Mouse (Mus musculus) limb, embryonic 14.5 days (tissue): ENCODE measurements around the gene Ntrk2. TPM values are rescaled to one million over a fixed set of nuclear protein-coding genes. Genes with fewer than 3 reads are reported as not detected.

ENCODE experiments used
- ATAC-seq: fragments of 200-750 bp; cut with Nextera tagmentation; 2 replicates; pipeline ENCODE4 v1.8.0; 2017; ENCODE audit warnings: low read depth, moderate number of reproducible peaks, moderate TSS enrichment; ENCODE audit not compliant: low FRiP score
- DNase-seq: peaks from one replicate; pipeline ENCODE4 v3.0.0-alpha.2; 2015; ENCODE audit warnings: low spot score
- H3K27ac ChIP-seq: fragments of 300-500 bp; sonication (generic); replicated peaks from 2 replicates; pipeline ENCODE4 v1.5.1; 2014; ENCODE audit warnings: low read depth, mild to moderate bottlenecking, low read length, moderate library complexity, mixed read lengths
- H3K27me3 ChIP-seq: fragments of 300-500 bp; sonication (generic); 2 replicates; pipeline ENCODE4 v1.6.1; 2014; ENCODE audit warnings: low read length, mixed read lengths; ENCODE audit not compliant: control insufficient read depth, insufficient read depth
- H3K36me3 ChIP-seq: fragments of 300-500 bp; sonication (generic); 2 replicates; pipeline ENCODE4 v1.6.1; 2014; ENCODE audit warnings: mild to moderate bottlenecking, low read length, moderate library complexity, mixed read lengths; ENCODE audit not compliant: control insufficient read depth, insufficient read depth
- H3K4me1 ChIP-seq: fragments of 300-500 bp; sonication (generic); 2 replicates; pipeline ENCODE4 v1.6.1; 2014; ENCODE audit warnings: antibody characterized with exemption, low read length, mixed read lengths; ENCODE audit not compliant: control insufficient read depth, insufficient read depth
- H3K4me2 ChIP-seq: fragments of 300-500 bp; sonication (generic); replicated peaks from 2 replicates; pipeline ENCODE4 v1.6.1; 2014; ENCODE audit warnings: low read depth, mild to moderate bottlenecking, low read length, moderate library complexity; ENCODE audit not compliant: severe bottlenecking
- H3K4me3 ChIP-seq: fragments of 300-500 bp; sonication (generic); replicated peaks from 2 replicates; pipeline ENCODE4 v1.5.1; 2014; ENCODE audit warnings: low read length
- H3K9ac ChIP-seq: fragments of 300-500 bp; sonication (generic); 2 replicates; pipeline ENCODE4 v1.6.1; 2014; ENCODE audit warnings: mild to moderate bottlenecking, low read depth, low read length, moderate library complexity; ENCODE audit not compliant: severe bottlenecking
- H3K9me3 ChIP-seq: fragments of 300-500 bp; sonication (generic); 2 replicates; pipeline ENCODE4 v1.6.1; 2016; ENCODE audit warnings: low read length; ENCODE audit not compliant: control insufficient read depth
- POLR2A ChIP-seq: fragments of 200-500 bp; IDR thresholded peaks from 2 replicates; pipeline ENCODE4 v1.8.0; 2012; ENCODE audit warnings: inconsistent platforms, mild to moderate bottlenecking, moderate library complexity, borderline replicate concordance; ENCODE audit not compliant: insufficient read depth, insufficient read length; ENCODE audit errors: extremely low read depth
- WGBS: fragments of 180-500 bp; shearing (Covaris S2); extraction: QIAGEN DNeasy Blood & Tissue Kit; methylation state at CpG from one replicate; pipeline ENCODE4 v1.1.7; 2014; 5-methylcytosine and 5-hydroxymethylcytosine counted together
- polyA plus RNA-seq, 2 experiments: library from polyadenylated mRNA; depleted of rRNA in 1 of 2; stranded (reverse) in 1 of 2; unstranded in 1 of 2; fragments of >200 nt; fragmentation: Nextera tagmentation in 1 of 2; extraction: Ambion mirVana in 1 of 2; gene quantifications; 2 replicates each; pipeline versions ENCODE4 v1.2.1 to v1.2.3; 2012 to 2014

Gene Ntrk2
- polyA plus RNA-seq, 2 experiments, result 15.8 to 18.2 TPM

DNA sequence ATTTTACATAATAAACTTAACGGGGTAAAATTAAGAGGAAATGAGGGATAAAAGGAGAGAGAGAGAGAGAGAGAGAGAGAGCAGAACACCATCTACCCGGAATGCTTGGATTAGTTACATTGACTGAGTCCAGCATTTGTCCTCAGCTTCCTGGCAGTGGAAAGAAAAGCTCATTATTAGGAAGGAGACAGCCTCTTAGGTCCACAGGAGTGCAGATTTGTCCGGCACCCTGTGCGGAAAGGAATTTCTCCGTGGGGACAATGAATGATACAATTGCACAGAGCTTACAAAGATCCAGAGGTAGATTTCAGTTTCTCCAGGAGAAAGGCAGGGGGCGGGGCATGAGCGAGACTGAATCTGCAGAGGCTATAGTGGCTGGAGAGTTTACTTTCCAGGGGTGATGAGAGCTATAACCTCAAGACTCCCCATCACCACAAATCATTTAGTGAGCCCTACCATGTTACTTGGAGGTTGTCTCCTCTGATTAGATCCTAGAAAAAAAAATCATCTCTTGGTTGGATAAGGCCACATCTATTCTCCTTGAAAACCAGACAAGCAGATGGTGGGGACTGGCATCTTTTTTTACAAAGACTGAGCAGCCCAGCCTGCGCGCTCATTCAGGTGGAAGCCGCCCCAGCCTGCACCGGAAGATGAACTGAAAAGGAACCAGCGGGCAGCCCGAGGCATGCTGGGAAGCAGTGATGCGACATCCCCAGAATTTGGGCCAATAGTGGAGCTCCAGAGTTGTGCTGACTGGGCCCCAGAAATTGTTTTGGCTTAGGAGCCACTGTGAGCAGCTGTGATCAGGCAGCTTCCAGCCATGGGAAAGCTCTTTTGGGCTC lies 20.2 kb downstream of the Ntrk2 start:
- 75% methylated on average over 14 of the region's 14 CpGs for WGBS
- TF ChIP-seq POLR2A, result no peak
- Histone ChIP-seq H3K9me3 (no peaks in the 10 kb centered on the region), H3K4me2 (no peak overlapping the region), H3K27me3 (no peaks in the 10 kb centered on the region), H3K27ac (no peak overlapping the region), H3K9ac (no peak overlapping the region), H3K36me3 (no peaks in the 10 kb centered on the region), H3K4me3 (no peak overlapping the region), H3K4me1 (no peaks in the 10 kb centered on the region)
- DNase-seq (no peak), ATAC-seq (no peak)

DNA sequence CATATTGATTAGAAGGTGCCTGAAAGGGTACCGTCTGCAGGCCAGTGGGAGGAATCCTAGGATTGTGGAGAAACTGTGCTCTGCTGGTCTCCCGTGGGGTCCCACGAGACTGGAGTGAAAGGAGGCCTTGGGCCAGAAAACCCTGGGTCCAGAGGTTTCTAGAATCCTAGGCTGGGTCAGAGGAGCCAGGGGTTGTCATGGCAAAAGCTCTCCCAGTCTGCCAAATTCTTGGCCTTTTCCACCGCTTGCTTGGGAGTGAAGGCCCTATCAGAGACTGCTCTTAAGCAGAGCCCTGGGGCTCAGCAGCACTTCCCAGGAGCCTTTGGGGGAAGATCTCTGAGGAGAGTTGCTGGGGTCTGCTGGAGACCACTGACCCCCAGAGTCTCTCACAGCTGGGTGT lies 25.6 kb downstream of the Ntrk2 start:
- Histone ChIP-seq H3K9me3 (no peaks in the 10 kb centered on the region), H3K27me3 (no peaks in the 10 kb centered on the region), H3K4me3 (no peak overlapping the region), H3K27ac (no peak overlapping the region), H3K4me2 (no peak overlapping the region), H3K4me1 (no peaks in the 10 kb centered on the region), H3K36me3 (no peaks in the 10 kb centered on the region), H3K9ac (no peak overlapping the region)
- ATAC-seq, result no peak
- no peak for DNase-seq
- TF ChIP-seq POLR2A, result no peak
- WGBS, result 87% methylated on average over 4 of the region's 4 CpGs

DNA sequence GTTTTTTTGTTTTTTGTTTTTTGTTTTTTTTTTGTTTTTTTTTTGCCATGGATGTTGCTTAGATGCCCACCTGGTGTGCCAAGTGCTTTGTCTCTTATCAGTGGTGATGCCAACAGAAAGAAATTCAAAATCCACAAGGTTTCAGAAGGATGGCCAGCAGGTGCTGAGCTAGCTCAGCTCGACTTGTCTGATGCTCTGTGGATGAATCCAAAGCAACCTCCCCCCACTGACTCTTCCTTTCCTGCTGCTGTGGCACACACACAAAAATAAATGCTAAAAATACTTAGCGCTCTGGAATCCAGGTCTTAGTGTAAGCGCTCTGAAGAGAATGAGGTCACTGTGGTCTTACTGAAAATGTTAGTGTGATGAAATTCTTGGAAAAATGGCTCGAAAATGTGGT lies 28.4 kb downstream of the Ntrk2 start:
- no peak for TF ChIP-seq POLR2A
- ATAC-seq (no peak), DNase-seq (no peak)
- Histone ChIP-seq H3K27me3 (no peaks in the 10 kb centered on the region), H3K4me2 (no peak overlapping the region), H3K4me1 (no peaks in the 10 kb centered on the region), H3K9me3 (no peaks in the 10 kb centered on the region), H3K9ac (no peak overlapping the region), H3K27ac (no peak overlapping the region), H3K36me3 (no peaks in the 10 kb centered on the region), H3K4me3 (no peak overlapping the region)
- WGBS, result 78% methylated on average over 4 of the region's 4 CpGs

DNA sequence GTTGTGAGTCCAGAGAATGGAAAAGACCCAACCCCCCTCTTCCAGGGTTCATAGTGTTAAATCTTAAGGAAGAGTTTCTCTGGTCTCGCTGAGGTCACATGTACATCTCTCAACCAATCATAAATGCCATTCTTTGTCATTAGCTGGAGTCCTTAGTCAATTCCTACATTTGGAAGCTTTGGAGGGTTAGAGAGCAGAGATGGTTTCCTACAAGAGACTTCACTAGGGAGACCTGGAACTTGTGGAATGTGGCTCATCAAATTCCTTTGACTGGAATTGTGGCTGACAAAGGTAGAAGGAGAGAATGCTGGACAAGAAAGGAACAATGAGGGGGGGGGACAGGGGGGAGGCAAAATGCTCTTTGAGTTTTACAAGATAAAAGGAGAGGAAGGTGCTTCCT lies 30.5 kb downstream of the Ntrk2 start:
- no peak for ATAC-seq
- 97% methylated on average over 1 of the region's 1 CpGs for WGBS

DNA sequence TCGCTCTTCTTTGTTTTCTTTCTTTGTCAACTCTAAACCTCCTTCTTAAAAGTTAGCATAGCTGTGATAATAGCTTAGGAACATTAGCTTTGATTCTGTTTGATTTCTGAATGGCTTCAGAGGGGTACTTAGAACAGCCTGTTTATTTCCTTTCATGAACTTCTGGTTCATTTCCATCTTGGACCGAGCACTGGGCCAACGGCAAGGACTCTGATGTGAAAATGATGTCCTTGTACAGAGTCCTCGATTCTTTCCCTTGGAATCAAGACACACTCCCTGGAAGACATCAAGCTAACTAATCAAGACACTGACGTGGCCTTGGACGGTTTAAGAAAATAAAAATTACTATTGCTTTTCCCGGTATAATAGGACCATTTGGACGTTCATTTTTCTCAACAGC lies 31.7 kb downstream of the Ntrk2 start:
- DNase-seq (no peak), ATAC-seq (no peak)
- H3K4me1 ChIP-seq, result peaks cover 3% of the 10 kb centered on the region; the same call in 1 of the 2 replicates
- H3K9me3 ChIP-seq, result no peaks in the 10 kb centered on the region
- no peak overlapping the region for H3K27ac ChIP-seq
- H3K4me3 ChIP-seq, result no peak overlapping the region
- no peak for TF ChIP-seq POLR2A
- H3K4me2 ChIP-seq, result no peak overlapping the region
- no peaks in the 10 kb centered on the region for H3K36me3 ChIP-seq
- WGBS, result 87% methylated on average over 8 of the region's 8 CpGs
- H3K9ac ChIP-seq, result no peak overlapping the region
- no peaks in the 10 kb centered on the region for H3K27me3 ChIP-seq

More for the DNA sequence above, 30.5 kb downstream of the Ntrk2 start:
- Histone ChIP-seq H3K9ac (no peak overlapping the region), H3K27ac (no peak overlapping the region), H3K9me3 (no peaks in the 10 kb centered on the region), H3K27me3 (no peaks in the 10 kb centered on the region), H3K4me2 (no peak overlapping the region), H3K4me3 (no peak overlapping the region), H3K4me1 (peaks cover 3% of the 10 kb centered on the region; the same call in 1 of the 2 replicates), H3K36me3 (no peaks in the 10 kb centered on the region)
- no peak for TF ChIP-seq POLR2A
- DNase-seq, result no peak
